10 mouse cellular contexts compared by ENCODE assay signal in the genomic region with DNA sequence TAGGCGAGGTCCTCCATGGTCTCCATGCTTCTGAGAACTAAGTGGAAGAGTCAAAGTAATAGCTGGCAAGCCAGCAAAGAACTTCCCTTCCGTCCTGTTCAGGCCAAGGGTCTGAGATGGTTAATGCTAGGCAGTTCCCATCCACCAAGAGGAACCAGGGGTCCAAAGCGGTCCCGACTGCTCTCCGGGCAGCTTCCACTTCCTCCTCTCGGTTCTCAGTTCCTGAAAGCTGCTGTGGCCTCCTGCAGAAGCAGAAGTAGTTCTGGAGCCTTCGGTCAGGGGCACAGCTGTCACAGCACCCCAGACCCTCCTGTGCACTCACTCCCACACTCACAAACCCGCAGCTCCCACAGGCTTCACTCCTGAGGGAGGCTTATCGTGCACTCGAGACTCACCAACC. TPM values are rescaled to one million over a fixed set of nuclear protein-coding genes. Genes with fewer than 3 reads are reported as not detected.
DNase-seq lines count a peak whose midpoint lies in the region; ATAC-seq and TF ChIP-seq lines count a peak whose summit lies in the region.
"Had no signal": no experiment of that assay in that cellular context is flagged by ENCODE, and none has a peak within 500 bp of the region (broad histone marks: within the 10 kb centered on the region; RNA-seq: fewer than 3 reads in every experiment).

No protein-coding gene starts in this region.

- H3K9ac ChIP-seq in intestine, postnatal 0 days (ENCODE audit: low read depth, low read length): no peak overlapping the region
- H3K9ac ChIP-seq: neural tube, embryonic 12.5 days had no signal

- H3K4me3 ChIP-seq in limb, embryonic 10.5 days: no peak overlapping the region
- no peak overlapping the region for H3K4me3 ChIP-seq in intestine, postnatal 0 days (ENCODE audit: low read depth, low read length)
- H3K4me3 ChIP-seq: left cerebral cortex, adult 2 months; neural tube, embryonic 12.5 days had no signal

- peaks cover 13% of the 10 kb centered on the region; the same call in 1 of the 2 replicates for H3K27me3 ChIP-seq in limb, embryonic 10.5 days (ENCODE audit: low read depth, poor library complexity, severe bottlenecking)
- no peaks in the 10 kb centered on the region; the same call in 1 of the 2 replicates for H3K27me3 ChIP-seq in intestine, postnatal 0 days (replicated peaks; ENCODE audit: control insufficient read depth, insufficient read depth, low read length)
- H3K27me3 ChIP-seq: neural tube, embryonic 12.5 days had no signal

- no peaks in the 10 kb centered on the region for H3K4me1 ChIP-seq in limb, embryonic 10.5 days
- H3K4me1 ChIP-seq in intestine, postnatal 0 days (replicated peaks; ENCODE audit: control insufficient read depth, insufficient read depth, low read length): no peaks in the 10 kb centered on the region
- H3K4me1 ChIP-seq: neural tube, embryonic 12.5 days had no signal

- intact Hi-C loops in gastrocnemius, postnatal 14 days (cut with DNase I; ENCODE audit: low total_unique reads): no loop called here

- WGBS in limb, embryonic 10.5 days: 80% methylated on average over 10 of the region's 10 CpGs
- 72% methylated on average over 10 of the region's 10 CpGs for WGBS in intestine, postnatal 0 days

- DNase-seq in gastrocnemius, postnatal 14 days: peak; percentile 9
- no peak for DNase-seq in gastrocnemius, postnatal 10 days
- peak; percentile 11 for DNase-seq in urinary bladder, postnatal 14 days (ENCODE audit: low spot score)
- no peak for DNase-seq in urinary bladder, postnatal 10 days (ENCODE audit: low spot score)
- no peak for DNase-seq in limb, embryonic 10.5 days (ENCODE audit: low spot score)
- DNase-seq in cerebellum, adult 8-10 months: no peak

- no peaks in the 10 kb centered on the region for H3K9me3 ChIP-seq in limb, embryonic 10.5 days (replicated peaks)
- H3K9me3 ChIP-seq in intestine, postnatal 0 days (ENCODE audit: control insufficient read depth): no peaks in the 10 kb centered on the region
- H3K9me3 ChIP-seq: neural tube, embryonic 12.5 days had no signal

- ATAC-seq in megakaryocyte, adult 5-6 weeks (ENCODE audit: poor library complexity, severe bottlenecking): peak; percentile 98
- ATAC-seq in intestine, postnatal 0 days: no peak

- H3K4me2 ChIP-seq in intestine, postnatal 0 days (replicated peaks; ENCODE audit: low read depth): no peak overlapping the region
- H3K4me2 ChIP-seq: neural tube, embryonic 12.5 days had no signal

- H3K36me3 ChIP-seq in limb, embryonic 10.5 days: no peaks in the 10 kb centered on the region
- H3K36me3 ChIP-seq in intestine, postnatal 0 days (ENCODE audit: control insufficient read depth, insufficient read depth): no peaks in the 10 kb centered on the region
- H3K36me3 ChIP-seq: neural tube, embryonic 12.5 days had no signal

- no peak overlapping the region for H3K27ac ChIP-seq in limb, embryonic 10.5 days
- H3K27ac ChIP-seq in intestine, postnatal 0 days (ENCODE audit: low read depth, low read length): no peak overlapping the region
- H3K27ac ChIP-seq: left cerebral cortex, adult 2 months; neural tube, embryonic 12.5 days had no signal

- no peak for TF ChIP-seq CTCF in intestine, postnatal 0 days (IDR thresholded peaks at IDR 0.05; ENCODE audit: low read depth)

RNA-seq across cellular contexts. Expression of a gene that starts 6.7 kb away (rescaled TPM):
- under 1 TPM; 0.14 to 0.31 TPM for total RNA-seq in gastrocnemius, postnatal 14 days (2021)
- under 1 TPM; 0.21 to 0.36 TPM for total RNA-seq in gastrocnemius, postnatal 10 days (2021)
- 2.1 and 3.0 TPM in 2 replicates for total RNA-seq in megakaryocyte, adult 5-6 weeks (2015)
- 0.53 and 0.59 TPM in 2 replicates for total RNA-seq in megakaryocyte, adult 5-6 weeks (2017)
- polyA plus RNA-seq in limb, embryonic 10.5 days (2016; fragmentation: Nextera tagmentation; extraction: Ambion mirVana): 0.20 and 0.25 TPM in 2 replicates
- polyA plus RNA-seq in intestine, postnatal 0 days (2015; fragmentation: Nextera tagmentation; extraction: Ambion mirVana): 0.27 and 0.47 TPM in 2 replicates

RNA-seq across cellular contexts. Expression of a gene that starts 6.9 kb away (rescaled TPM):
- total RNA-seq in gastrocnemius, postnatal 14 days (2021): 1 to 10 TPM; 6.9 to 8.0 TPM
- 10 to 100 TPM; 13.6 to 13.8 TPM for total RNA-seq in gastrocnemius, postnatal 10 days (2021)
- total RNA-seq in megakaryocyte, adult 5-6 weeks (2015): 121 and 123 TPM in 2 replicates
- 63.0 and 64.8 TPM in 2 replicates for total RNA-seq in megakaryocyte, adult 5-6 weeks (2017)
- polyA plus RNA-seq in limb, embryonic 10.5 days (2016; fragmentation: Nextera tagmentation; extraction: Ambion mirVana): 5.6 and 6.7 TPM in 2 replicates
- 12.0 and 12.8 TPM in 2 replicates for polyA plus RNA-seq in intestine, postnatal 0 days (2015; fragmentation: Nextera tagmentation; extraction: Ambion mirVana)

Comparison
In these comparisons a context has a peak if more than half of its experiments do, and no peak if none do; other contexts are left out.
1. DNase-seq: peak in gastrocnemius, postnatal 14 days (single experiment) and urinary bladder, postnatal 14 days (single experiment); none in gastrocnemius, postnatal 10 days (single experiment), urinary bladder, postnatal 10 days (single experiment), limb, embryonic 10.5 days (single experiment) and cerebellum, adult 8-10 months (single experiment).
2. RNA of a gene that starts 6.9 kb away (total RNA-seq): 63.0 to 123 TPM in megakaryocyte, adult 5-6 weeks; 13.6 to 13.8 TPM in gastrocnemius, postnatal 10 days and 6.9 to 8.0 TPM in gastrocnemius, postnatal 14 days; every median in the first group is over 4 times any median in the second.